Mouse (Mus musculus): Measurements from ENCODE around the gene Acadl. TPM values are rescaled to one million over a fixed set of nuclear protein-coding genes. Genes with fewer than 3 reads are reported as not detected.

Acadl gene
- polyA plus RNA-seq, 1 experiment: 34.1 TPM

DNA sequence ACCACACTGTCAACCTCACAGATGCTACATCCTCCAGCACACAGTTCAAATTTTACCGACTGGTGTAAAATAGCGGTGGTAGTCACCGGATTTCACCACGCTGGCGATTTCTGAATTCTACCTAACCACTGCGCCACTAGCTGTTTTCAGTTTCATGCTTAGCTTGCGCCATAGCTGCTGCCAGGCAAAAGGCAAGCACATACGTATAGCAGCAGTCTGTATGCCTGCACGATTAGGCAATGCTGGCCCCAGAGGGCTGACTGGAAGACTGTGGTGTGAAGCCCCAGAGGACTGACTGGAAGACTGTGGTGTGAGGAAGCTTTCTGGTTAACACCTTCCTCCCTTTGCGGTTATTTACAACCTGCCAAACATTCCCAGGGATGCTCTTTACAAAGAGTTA, 21.1 kb downstream of the Acadl start:
- Histone ChIP-seq H3K4me1 (ENCODE audit: control insufficient read depth, insufficient read depth, low read length) (peaks cover 19% of the 10 kb centered on the region), H3K4me3 (replicated peaks; ENCODE audit: extremely low read depth, low read depth, low read length) (no peak overlapping the region)
- no peak for DNase-seq
- no peak for TF ChIP-seq CTCF (IDR thresholded peaks at IDR 0.05; ENCODE audit: insufficient read depth, low read length)
- TF ChIP-seq POLR2A (IDR thresholded peaks at IDR 0.05; ENCODE audit: borderline replicate concordance, extremely low read depth, low read depth, low read length): no peak
- 82% methylated on average over 10 of the region's 10 CpGs for WGBS

DNA sequence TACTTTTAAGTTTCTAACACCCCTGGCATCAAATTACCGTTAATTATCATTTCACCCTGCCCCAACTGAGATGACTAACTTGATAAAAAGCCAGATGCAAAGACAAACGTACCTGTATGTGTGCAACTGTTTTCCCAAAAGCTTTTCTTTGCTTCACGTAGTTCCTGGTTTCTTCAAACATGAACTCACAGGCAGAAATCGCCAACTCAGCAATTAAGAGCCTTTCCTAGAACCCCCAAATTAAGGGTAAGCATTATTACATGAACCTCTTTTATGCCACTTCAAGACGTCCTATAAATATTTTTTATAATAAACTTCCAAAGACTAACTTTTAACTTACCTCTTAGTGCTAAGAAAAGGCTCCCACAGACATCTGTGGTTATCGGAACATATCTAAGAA, 21.6 kb downstream of the Acadl start:
- Histone ChIP-seq H3K4me3 (replicated peaks; ENCODE audit: extremely low read depth, low read depth, low read length) (no peak overlapping the region), H3K4me1 (ENCODE audit: control insufficient read depth, insufficient read depth, low read length) (peaks cover 17% of the 10 kb centered on the region)
- 79% methylated on average over 6 of the region's 6 CpGs for WGBS
- no peak for DNase-seq
- no peak for TF ChIP-seq CTCF (IDR thresholded peaks at IDR 0.05; ENCODE audit: insufficient read depth, low read length)
- no peak for TF ChIP-seq POLR2A (IDR thresholded peaks at IDR 0.05; ENCODE audit: borderline replicate concordance, extremely low read depth, low read depth, low read length)

DNA sequence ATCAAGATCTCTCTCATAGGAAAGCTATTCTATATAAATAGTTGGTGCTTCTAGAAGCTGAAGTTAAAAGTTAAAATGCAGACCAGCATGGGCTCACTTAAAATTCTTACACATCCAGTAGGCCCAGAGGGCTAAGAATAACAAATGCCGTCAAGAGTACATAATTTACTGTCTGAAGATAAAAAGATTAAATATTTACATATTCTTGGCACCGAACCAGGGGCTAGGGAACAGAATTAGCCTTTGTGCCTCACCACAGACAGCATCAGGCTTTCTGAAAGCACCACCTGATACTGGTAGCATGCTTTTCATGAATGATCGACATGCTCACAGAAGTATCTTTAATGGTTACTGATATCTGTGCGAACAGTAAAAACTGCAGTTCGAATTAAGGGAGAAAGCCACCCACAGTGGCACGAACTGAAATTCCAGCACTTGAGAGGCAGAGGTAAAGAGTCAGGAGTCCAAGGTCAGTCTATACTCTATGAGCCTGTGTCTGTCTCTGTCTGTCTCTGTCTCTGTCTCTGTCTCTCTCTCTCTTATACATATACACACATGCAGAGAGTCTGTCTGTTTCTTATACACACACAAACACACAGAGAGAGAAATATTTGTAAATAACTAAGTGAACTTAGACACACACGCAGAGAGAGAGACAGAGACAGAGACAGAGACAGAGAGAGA, 23.2 kb downstream of the Acadl start:
- no peak for TF ChIP-seq CTCF (IDR thresholded peaks at IDR 0.05; ENCODE audit: insufficient read depth, low read length)
- no peak for TF ChIP-seq POLR2A (IDR thresholded peaks at IDR 0.05; ENCODE audit: borderline replicate concordance, extremely low read depth, low read depth, low read length)
- WGBS: 28% methylated on average over 7 of the region's 7 CpGs
- Histone ChIP-seq H3K4me1 (ENCODE audit: control insufficient read depth, insufficient read depth, low read length) (peaks cover 8% of the 10 kb centered on the region), H3K4me3 (replicated peaks; ENCODE audit: extremely low read depth, low read depth, low read length) (no peak overlapping the region)
- no peak for DNase-seq

- TF ChIP-seq CTCF (IDR thresholded peaks at IDR 0.05; ENCODE audit: insufficient read depth, low read length): no peak
- TF ChIP-seq POLR2A (IDR thresholded peaks at IDR 0.05; ENCODE audit: borderline replicate concordance, extremely low read depth, low read depth, low read length): no peak
- no peak for DNase-seq
- Histone ChIP-seq H3K4me3 (replicated peaks; ENCODE audit: extremely low read depth, low read depth, low read length) (no peak overlapping the region), H3K4me1 (ENCODE audit: control insufficient read depth, insufficient read depth, low read length) (peaks cover 8% of the 10 kb centered on the region)
- 17% methylated on average over 1 of the region's 1 CpGs for WGBS
Measured at GRCm38 (mm10) chr1:66839135-66839534, 23.9 kb downstream of the Acadl start.

GRCm38 (mm10) chr1:66838184-66839042, 24.7 kb downstream of the Acadl start:
- H3K4me3 ChIP-seq (replicated peaks; ENCODE audit: extremely low read depth, low read depth, low read length): peak overlapping the region; percentile 35
- TF ChIP-seq POLR2A (IDR thresholded peaks at IDR 0.05; ENCODE audit: borderline replicate concordance, extremely low read depth, low read depth, low read length): no peak
- peak; percentile 76 for TF ChIP-seq CTCF (IDR thresholded peaks at IDR 0.05; ENCODE audit: insufficient read depth, low read length)
- peak; percentile 81 for DNase-seq
- WGBS: 33% methylated on average over 16 of the region's 16 CpGs
- peaks cover 8% of the 10 kb centered on the region for H3K4me1 ChIP-seq (ENCODE audit: control insufficient read depth, insufficient read depth, low read length)

DNA sequence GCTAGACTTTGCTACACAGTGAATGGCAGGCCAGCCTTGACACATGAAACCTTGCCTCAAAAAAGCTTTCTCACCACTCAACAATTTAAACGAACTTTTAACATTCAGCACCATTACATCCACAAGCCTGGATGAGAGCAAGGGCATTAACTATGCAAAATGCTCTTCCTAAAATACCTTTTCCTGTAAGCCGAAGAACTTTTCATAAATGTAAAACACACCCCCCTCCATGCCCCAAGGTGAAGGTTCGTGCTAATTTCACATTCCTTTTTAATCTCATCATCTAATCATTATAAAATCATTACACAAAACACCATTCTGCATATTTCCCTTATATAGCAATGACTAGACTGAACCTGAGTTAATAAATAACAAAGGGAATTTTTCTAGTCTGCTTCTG, 25.9 kb downstream of the Acadl start:
- 77% methylated on average over 3 of the region's 3 CpGs for WGBS
- Histone ChIP-seq H3K4me1 (ENCODE audit: control insufficient read depth, insufficient read depth, low read length) (peaks cover 8% of the 10 kb centered on the region), H3K4me3 (replicated peaks; ENCODE audit: extremely low read depth, low read depth, low read length) (no peak overlapping the region)
- DNase-seq: no peak
- no peak for TF ChIP-seq CTCF (IDR thresholded peaks at IDR 0.05; ENCODE audit: insufficient read depth, low read length)
- TF ChIP-seq POLR2A (IDR thresholded peaks at IDR 0.05; ENCODE audit: borderline replicate concordance, extremely low read depth, low read depth, low read length): no peak

- H3K4me3 ChIP-seq (replicated peaks; ENCODE audit: extremely low read depth, low read depth, low read length): no peak overlapping the region
- TF ChIP-seq POLR2A (IDR thresholded peaks at IDR 0.05; ENCODE audit: borderline replicate concordance, extremely low read depth, low read depth, low read length): no peak
- no peak for TF ChIP-seq CTCF (IDR thresholded peaks at IDR 0.05; ENCODE audit: insufficient read depth, low read length)
- no peak for DNase-seq
- 73% methylated on average over 7 of the region's 7 CpGs for WGBS
- H3K4me1 ChIP-seq (ENCODE audit: control insufficient read depth, insufficient read depth, low read length): no peaks in the 10 kb centered on the region
Measured at GRCm38 (mm10) chr1:66832636-66833165, 30.4 kb downstream of the Acadl start.

GRCm38 (mm10) chr1:66831824-66832600, 31.1 kb downstream of the Acadl start:
- DNase-seq: no peak
- Histone ChIP-seq H3K4me3 (replicated peaks; ENCODE audit: extremely low read depth, low read depth, low read length) (no peak overlapping the region), H3K4me1 (ENCODE audit: control insufficient read depth, insufficient read depth, low read length) (no peaks in the 10 kb centered on the region)
- TF ChIP-seq POLR2A (IDR thresholded peaks at IDR 0.05; ENCODE audit: borderline replicate concordance, extremely low read depth, low read depth, low read length): no peak
- no peak for TF ChIP-seq CTCF (IDR thresholded peaks at IDR 0.05; ENCODE audit: insufficient read depth, low read length)
- 72% methylated on average over 9 of the region's 9 CpGs for WGBS

All from lung, adult 2 months (tissue).